Mouse (Mus musculus) liver, embryonic 13.5 days (tissue): ENCODE measurements around the gene Nfix. TPM values are rescaled to one million over a fixed set of nuclear protein-coding genes. Genes with fewer than 3 reads are reported as not detected.

ENCODE experiments used
- ATAC-seq: fragments of 200-750 bp; cut with Nextera tagmentation; 2 replicates; pipeline ENCODE4 v1.8.0; 2017; ENCODE audit warnings: low read depth, mild to moderate bottlenecking, moderate number of reproducible peaks, moderate library complexity
- DNase-seq: peaks from one replicate; pipeline ENCODE4 v3.0.0; 2022
- H3K27ac ChIP-seq: fragments of 300-500 bp; sonication (generic); 2 replicates; pipeline ENCODE4 v1.5.1; 2015; ENCODE audit warnings: moderate library complexity, mild to moderate bottlenecking, inconsistent platforms
- H3K27me3 ChIP-seq: fragments of 300-500 bp; sonication (generic); 2 replicates; pipeline ENCODE4 v1.6.1; 2015; ENCODE audit warnings: mild to moderate bottlenecking, inconsistent platforms
- H3K36me3 ChIP-seq: fragments of 300-500 bp; sonication (generic); 2 replicates; pipeline ENCODE4 v1.6.1; 2015; ENCODE audit warnings: mild to moderate bottlenecking, inconsistent platforms
- H3K4me1 ChIP-seq: fragments of 300-500 bp; sonication (generic); replicated peaks from 2 replicates; pipeline ENCODE4 v1.6.1; 2015; ENCODE audit warnings: inconsistent platforms
- H3K4me2 ChIP-seq: fragments of 300-500 bp; sonication (generic); 2 replicates; pipeline ENCODE4 v1.6.1; 2015; ENCODE audit warnings: inconsistent platforms, mild to moderate bottlenecking, moderate library complexity
- H3K4me3 ChIP-seq: fragments of 300-500 bp; sonication (generic); replicated peaks from 2 replicates; pipeline ENCODE4 v1.5.1; 2015; ENCODE audit warnings: mild to moderate bottlenecking, inconsistent platforms
- H3K9ac ChIP-seq: fragments of 300-500 bp; sonication (generic); 2 replicates; pipeline ENCODE4 v1.6.1; 2015; ENCODE audit warnings: mild to moderate bottlenecking, inconsistent platforms
- H3K9me3 ChIP-seq: fragments of 300-500 bp; sonication (generic); replicated peaks from 2 replicates; pipeline ENCODE4 v1.6.1; 2016; ENCODE audit warnings: inconsistent platforms
- WGBS: fragments of 180-500 bp; shearing (Covaris S2); methylation state at CpG from one replicate; pipeline ENCODE4 v1.1.7; 2015; ENCODE audit not compliant: insufficient replicate concordance; 5-methylcytosine and 5-hydroxymethylcytosine counted together
- polyA plus RNA-seq: library from polyadenylated mRNA; unstranded; fragments of >200 nt; fragmentation: Nextera tagmentation; extraction: Ambion mirVana; gene quantifications from 2 replicates; pipeline ENCODE4 v1.2.1, GENCODE M21; 2015

Nfix gene
- polyA plus RNA-seq, 1 experiment from 2014 or later: 3.4 TPM

GRCm38 (mm10) chr8:84700526-84700925 is 99.6 kb downstream of the Nfix start:
- Histone ChIP-seq H3K4me1 (peaks cover 63% of the 10 kb centered on the region), H3K27ac (peak overlapping the region; percentile 98), H3K27me3 (0 out of 2 replicates have a peak, but pooled peaks cover 2% of the 10 kb centered on the region), H3K4me2 (peak overlapping the region; percentile 95), H3K9ac (peak overlapping the region; percentile 98), H3K9me3 (no peaks in the 10 kb centered on the region), H3K36me3 (peaks cover 62% of the 10 kb centered on the region), H3K4me3 (0 out of 2 replicates have a peak overlapping the region, but pooled peaks have one; percentile 88)
- DNase-seq: no peak
- ATAC-seq: no peak
- 27% methylated on average over 5 of the region's 5 CpGs for WGBS

- H3K9me3 ChIP-seq: no peaks in the 10 kb centered on the region
- H3K9ac ChIP-seq: peak overlapping the region; percentile 98
- H3K36me3 ChIP-seq: peaks cover 69% of the 10 kb centered on the region
- peak overlapping the region; percentile 98 for H3K27ac ChIP-seq
- 23% methylated on average over 7 of the region's 7 CpGs for WGBS
- ATAC-seq (no peak), DNase-seq (peak; percentile 66)
- H3K4me2 ChIP-seq: peak overlapping the region; percentile 95
- peaks cover 57% of the 10 kb centered on the region for H3K4me1 ChIP-seq
- H3K27me3 ChIP-seq: no peaks in the 10 kb centered on the region
- no peak overlapping the region for H3K4me3 ChIP-seq
These were observed 100.3 kb downstream of the Nfix start for GRCm38 (mm10) chr8:84699861-84700322.

GRCm38 (mm10) chr8:84698929-84699401 is 101.2 kb downstream of the Nfix start:
- ATAC-seq: no peak
- no peak for DNase-seq
- Histone ChIP-seq H3K27me3 (no peaks in the 10 kb centered on the region), H3K9ac (peak overlapping the region; percentile 98), H3K4me3 (no peak overlapping the region), H3K4me1 (peaks cover 48% of the 10 kb centered on the region), H3K4me2 (no peak overlapping the region), H3K9me3 (no peaks in the 10 kb centered on the region), H3K27ac (peak overlapping the region; percentile 98), H3K36me3 (peaks cover 72% of the 10 kb centered on the region)
- 88% methylated on average over 9 of the region's 9 CpGs for WGBS

- H3K27me3 ChIP-seq: no peaks in the 10 kb centered on the region
- H3K4me2 ChIP-seq: no peak overlapping the region
- ATAC-seq (no peak), DNase-seq (no peak)
- peak overlapping the region; percentile 98 for H3K27ac ChIP-seq
- H3K36me3 ChIP-seq: peaks cover 71% of the 10 kb centered on the region
- 73% methylated on average over 5 of the region's 5 CpGs for WGBS
- H3K9me3 ChIP-seq: no peaks in the 10 kb centered on the region
- H3K4me3 ChIP-seq: no peak overlapping the region
- peaks cover 41% of the 10 kb centered on the region for H3K4me1 ChIP-seq
- no peak overlapping the region for H3K9ac ChIP-seq
These were observed 101.9 kb downstream of the Nfix start for GRCm38 (mm10) chr8:84698288-84698687.

GRCm38 (mm10) chr8:84697166-84698130 is 102.7 kb downstream of the Nfix start:
- Histone ChIP-seq H3K27me3 (no peaks in the 10 kb centered on the region), H3K4me2 (no peak overlapping the region), H3K9me3 (no peaks in the 10 kb centered on the region), H3K36me3 (peaks cover 71% of the 10 kb centered on the region), H3K4me3 (no peak overlapping the region), H3K27ac (peak overlapping the region; percentile 98; the same call in 1 of the 2 replicates), H3K4me1 (peaks cover 37% of the 10 kb centered on the region), H3K9ac (no peak overlapping the region)
- DNase-seq (no peak), ATAC-seq (no peak)
- 77% methylated on average over 14 of the region's 14 CpGs for WGBS

GRCm38 (mm10) chr8:84695140-84695539 is 105.0 kb downstream of the Nfix start:
- DNase-seq: no peak
- Histone ChIP-seq H3K9me3 (no peaks in the 10 kb centered on the region), H3K27ac (no peak overlapping the region), H3K36me3 (peaks cover 86% of the 10 kb centered on the region), H3K9ac (no peak overlapping the region), H3K4me2 (no peak overlapping the region), H3K4me1 (peaks cover 35% of the 10 kb centered on the region), H3K27me3 (no peaks in the 10 kb centered on the region), H3K4me3 (no peak overlapping the region)
- ATAC-seq: no peak
- WGBS: 78% methylated on average over 6 of the region's 6 CpGs

- Histone ChIP-seq H3K9ac (no peak overlapping the region), H3K4me2 (no peak overlapping the region), H3K4me1 (peaks cover 32% of the 10 kb centered on the region), H3K27me3 (no peaks in the 10 kb centered on the region), H3K9me3 (no peaks in the 10 kb centered on the region), H3K27ac (no peak overlapping the region), H3K36me3 (peaks cover 73% of the 10 kb centered on the region), H3K4me3 (no peak overlapping the region)
- ATAC-seq (no peak), DNase-seq (no peak)
- WGBS: 77% methylated on average over 4 of the region's 4 CpGs
These were observed 106.8 kb downstream of the Nfix start for GRCm38 (mm10) chr8:84693332-84693731.

GRCm38 (mm10) chr8:84689091-84689915 is 110.8 kb downstream of the Nfix start:
- Histone ChIP-seq H3K4me3 (peak overlapping the region; percentile 99), H3K27ac (peak overlapping the region; percentile 96), H3K9ac (peak overlapping the region; percentile 100), H3K36me3 (peaks cover 34% of the 10 kb centered on the region), H3K27me3 (no peaks in the 10 kb centered on the region), H3K4me2 (peak overlapping the region; percentile 94), H3K9me3 (no peaks in the 10 kb centered on the region), H3K4me1 (peaks cover 59% of the 10 kb centered on the region)
- ATAC-seq: peak; percentile 70
- under 1% methylated on average over 47 of the region's 47 CpGs for WGBS
- DNase-seq: peak; percentile 85

- Histone ChIP-seq H3K27ac (peak within 1 kb of the TSS; percentile 96), H3K36me3 (peaks cover 32% of the 10 kb centered on the region), H3K9me3 (no peaks in the 10 kb centered on the region), H3K27me3 (no peaks in the 10 kb centered on the region), H3K4me2 (peak within 1 kb of the TSS; percentile 94), H3K4me3 (peak within 1 kb of the TSS; percentile 99), H3K4me1 (peaks cover 74% of the 10 kb centered on the region), H3K9ac (peak within 1 kb of the TSS; percentile 100)
- peak; percentile 86 for DNase-seq
- WGBS: under 1% methylated on average over 37 of the region's 37 CpGs
- ATAC-seq: peak; percentile 80
These were observed 112.4 kb downstream of the Nfix start, which contains the start of gene Nacc1 for GRCm38 (mm10) chr8:84687705-84688100. Gene Nacc1 (minus strand): TSS chr8:84687862.

- ATAC-seq (peak; percentile 16), DNase-seq (no peak)
- peaks cover 79% of the 10 kb centered on the region for H3K4me1 ChIP-seq
- H3K9me3 ChIP-seq: no peaks in the 10 kb centered on the region
- H3K4me3 ChIP-seq: peak overlapping the region; percentile 99
- peak overlapping the region; percentile 94 for H3K4me2 ChIP-seq
- H3K27me3 ChIP-seq: no peaks in the 10 kb centered on the region
- peaks cover 32% of the 10 kb centered on the region for H3K36me3 ChIP-seq
- peak overlapping the region; percentile 100 for H3K9ac ChIP-seq
- under 1% methylated on average over 61 of the region's 62 CpGs for WGBS
- peak overlapping the region; percentile 96 for H3K27ac ChIP-seq
These were observed 113.0 kb downstream of the Nfix start for GRCm38 (mm10) chr8:84687003-84687704.
